Mouse (Mus musculus) hindbrain, postnatal 0 days (tissue): ENCODE data around the gene Sox15. TPM values are rescaled to one million over a fixed set of nuclear protein-coding genes. Genes with fewer than 3 reads are reported as not detected.

ENCODE experiments used
- ATAC-seq: fragments of 200-750 bp; cut with Nextera tagmentation; 2 replicates; pipeline ENCODE4 v1.8.0; 2017; ENCODE audit warnings: mild to moderate bottlenecking, moderate TSS enrichment, moderate library complexity
- DNase-seq: peaks from one replicate; pipeline ENCODE4 v3.0.0-alpha.2; 2015; ENCODE audit warnings: low spot score
- H3K27ac ChIP-seq: fragments of 300-500 bp; sonication (generic); 2 replicates; pipeline ENCODE4 v1.5.1; 2014; ENCODE audit warnings: mild to moderate bottlenecking
- H3K27me3 ChIP-seq: fragments of 300-500 bp; sonication (generic); 2 replicates; pipeline ENCODE4 v1.6.1; 2014; ENCODE audit warnings: low read length, mixed read lengths; ENCODE audit not compliant: insufficient read depth
- H3K36me3 ChIP-seq: fragments of 300-500 bp; sonication (generic); 2 replicates; pipeline ENCODE4 v1.6.1; 2014; ENCODE audit warnings: low read length, mixed read lengths; ENCODE audit not compliant: insufficient read depth
- H3K4me1 ChIP-seq: fragments of 300-500 bp; sonication (generic); 2 replicates; pipeline ENCODE4 v1.6.1; 2014; ENCODE audit warnings: antibody characterized with exemption, low read length, mixed read lengths; ENCODE audit not compliant: insufficient read depth
- H3K4me2 ChIP-seq: fragments of 300-500 bp; sonication (generic); 2 replicates; pipeline ENCODE4 v1.6.1; 2014; ENCODE audit warnings: low read depth, mild to moderate bottlenecking, low read length, moderate library complexity, mixed read lengths
- H3K4me3 ChIP-seq: fragments of 300-500 bp; sonication (generic); 2 replicates; pipeline ENCODE4 v1.5.1; 2014; ENCODE audit warnings: low read length
- H3K9ac ChIP-seq: fragments of 300-500 bp; sonication (generic); replicated peaks from 2 replicates; pipeline ENCODE4 v1.6.1; 2014; ENCODE audit warnings: mild to moderate bottlenecking, low read length, moderate library complexity, mixed read lengths
- H3K9me3 ChIP-seq: fragments of 300-500 bp; sonication (generic); 2 replicates; pipeline ENCODE4 v1.6.1; 2016; ENCODE audit warnings: low read length, mixed read lengths
- CTCF ChIP-seq: IDR thresholded peaks from 2 replicates; pipeline ENCODE4 v1.5.1; 2016; ENCODE audit warnings: antibody characterized with exemption, control low read depth, low read depth
- WGBS: fragments of 180-500 bp; shearing (Covaris S2); extraction: QIAGEN DNeasy Blood & Tissue Kit; methylation state at CpG from one replicate; pipeline ENCODE4 v1.1.7; 2014; 5-methylcytosine and 5-hydroxymethylcytosine counted together
- polyA plus RNA-seq: library from polyadenylated mRNA; unstranded; fragments of >200 nt; fragmentation: Nextera tagmentation; extraction: Ambion mirVana; gene quantifications from 2 replicates; pipeline ENCODE4 v1.2.1, GENCODE M21; 2015
- total RNA-seq: library from RNA; depleted of rRNA; stranded (reverse); fragments of >200 nt; gene quantifications from 2 replicates; pipeline ENCODE4 v1.2.3, GENCODE M21; 2014

Gene Sox15
- total and polyA plus RNA-seq, 2 experiments from 2014 or later: 0.40 TPM; not detected in 1

DNA sequence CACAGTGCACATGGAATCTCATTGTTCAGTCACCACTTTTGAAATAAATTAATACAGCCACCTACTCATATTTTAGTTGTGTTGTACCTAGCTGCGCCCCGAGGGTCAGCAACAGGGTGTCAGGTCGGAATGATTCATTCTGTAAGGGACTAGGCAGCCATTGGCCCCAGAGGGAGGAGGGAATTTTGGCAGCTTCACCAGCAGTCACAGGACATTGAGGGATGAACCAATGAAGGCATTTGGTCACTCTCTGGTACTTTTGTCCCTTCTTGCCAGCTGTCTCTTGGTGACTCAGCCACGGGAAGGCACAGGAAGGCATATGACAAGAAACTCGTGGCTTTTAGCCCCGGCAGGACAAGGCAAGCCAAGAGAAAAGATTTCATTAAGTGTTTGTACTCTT lies 8.7 kb downstream of the Sox15 start:
- DNase-seq: no peak
- no peak for ATAC-seq
- Histone ChIP-seq H3K4me1 (no peaks in the 10 kb centered on the region), H3K9ac (no peak overlapping the region), H3K4me3 (no peak overlapping the region), H3K27me3 (no peaks in the 10 kb centered on the region), H3K27ac (0 out of 2 replicates have a peak overlapping the region, but pooled peaks have one; percentile 94), H3K4me2 (no peak overlapping the region), H3K36me3 (peaks cover 43% of the 10 kb centered on the region), H3K9me3 (no peaks in the 10 kb centered on the region)
- no peak for TF ChIP-seq CTCF
- WGBS: 83% methylated on average over 6 of the region's 6 CpGs

DNA sequence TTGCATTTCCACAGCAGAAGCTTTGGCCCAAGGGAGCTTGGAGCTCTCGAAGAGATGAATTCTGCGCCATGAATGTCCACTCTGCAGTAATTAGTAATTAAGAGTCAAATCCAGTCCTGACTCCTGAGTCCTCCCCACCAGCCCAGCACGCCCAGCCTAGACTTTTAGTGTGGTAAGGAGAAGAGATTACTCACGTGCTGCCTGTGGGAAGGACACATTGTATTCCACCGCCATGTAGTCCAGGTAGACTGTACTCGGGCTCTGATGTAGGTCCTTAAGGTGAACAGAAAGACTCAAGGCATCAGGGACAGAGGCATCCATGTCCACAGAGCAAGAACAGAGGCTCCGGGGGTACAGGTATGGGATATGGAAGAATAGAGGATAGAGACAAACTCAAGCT lies 9.7 kb downstream of the Sox15 start:
- Histone ChIP-seq H3K9ac (no peak overlapping the region), H3K9me3 (no peaks in the 10 kb centered on the region), H3K36me3 (peaks cover 49% of the 10 kb centered on the region), H3K4me3 (no peak overlapping the region), H3K27me3 (no peaks in the 10 kb centered on the region), H3K27ac (no peak overlapping the region), H3K4me2 (no peak overlapping the region), H3K4me1 (no peaks in the 10 kb centered on the region; the same call in 1 of the 2 replicates)
- TF ChIP-seq CTCF: no peak
- 92% methylated on average over 7 of the region's 7 CpGs for WGBS
- no peak for DNase-seq
- ATAC-seq: no peak

DNA sequence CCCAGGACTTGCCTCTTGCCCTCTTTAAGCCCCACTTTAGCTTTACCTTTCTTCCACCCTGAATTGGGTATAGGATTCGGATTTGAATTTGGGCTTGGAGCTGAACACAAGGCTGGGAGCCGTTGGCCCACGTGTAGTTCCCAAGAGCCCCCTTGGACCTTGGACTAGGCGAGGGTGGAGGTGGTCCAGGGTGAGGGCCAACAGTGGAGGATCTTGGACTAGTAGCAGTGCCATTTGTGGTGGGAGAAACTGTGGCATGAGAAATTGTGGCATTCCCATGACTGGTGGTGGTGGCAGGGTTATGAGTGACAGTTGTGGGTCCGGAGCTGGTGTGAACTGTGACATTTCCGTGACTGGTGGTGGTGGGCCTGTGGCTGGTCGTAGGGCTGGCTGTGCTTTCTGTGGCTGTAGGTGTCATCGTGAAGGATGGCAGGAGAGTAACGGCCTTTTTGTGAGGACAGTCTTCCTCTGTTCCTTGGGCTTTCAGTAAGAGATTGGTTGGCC lies 10.4 kb downstream of the Sox15 start:
- Histone ChIP-seq H3K4me3 (no peak overlapping the region), H3K4me1 (peaks cover 5% of the 10 kb centered on the region; the same call in 1 of the 2 replicates), H3K4me2 (no peak overlapping the region), H3K36me3 (peaks cover 50% of the 10 kb centered on the region), H3K9me3 (no peaks in the 10 kb centered on the region), H3K27ac (no peak overlapping the region; the same call in 1 of the 2 replicates), H3K27me3 (no peaks in the 10 kb centered on the region), H3K9ac (no peak overlapping the region)
- WGBS: 75% methylated on average over 9 of the region's 9 CpGs
- no peak for TF ChIP-seq CTCF
- DNase-seq (no peak), ATAC-seq (no peak)

DNA sequence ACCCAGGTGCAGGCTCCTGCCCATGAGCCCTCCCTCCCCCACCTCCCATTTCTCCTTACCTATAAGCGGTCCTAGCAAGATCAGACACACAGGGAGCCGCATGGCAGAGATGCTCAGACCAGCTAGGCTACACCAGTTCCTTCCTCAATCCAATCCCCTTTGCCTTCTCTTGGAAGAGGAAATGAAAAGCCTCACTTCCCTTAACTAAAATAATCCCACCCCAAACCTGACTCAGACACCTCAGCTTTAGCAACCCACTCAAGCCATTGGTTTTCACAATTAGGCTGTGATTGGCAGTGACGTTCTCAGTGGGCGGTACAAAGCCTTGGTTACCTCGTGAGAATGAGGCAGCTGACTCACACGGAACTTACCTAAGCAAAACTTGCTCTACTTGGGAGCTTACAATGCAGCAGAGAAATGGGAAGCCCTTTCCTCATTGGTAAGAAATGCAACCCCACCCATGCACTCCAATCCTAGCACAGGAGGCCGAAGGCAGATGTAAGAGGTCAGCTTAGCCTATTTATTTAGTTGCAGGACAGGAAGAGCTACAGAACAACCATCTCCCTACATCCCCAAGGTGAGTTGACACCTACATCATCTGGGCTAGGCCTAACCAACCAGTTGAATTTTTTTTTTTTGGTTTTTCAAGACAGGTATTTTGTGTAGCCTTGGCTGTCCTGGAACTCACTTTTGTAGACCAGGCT lies 11.0 kb downstream of the Sox15 start, which contains the start of gene Cd68:
Gene Cd68 (minus strand): TSS at position 193 of the 704 bp plus-strand sequence.
- 37% methylated on average over 7 of the region's 7 CpGs for WGBS
- Histone ChIP-seq H3K27ac (no peak within 1 kb of the TSS; the same call in 1 of the 2 replicates), H3K27me3 (no peaks in the 10 kb centered on the region), H3K36me3 (peaks cover 50% of the 10 kb centered on the region), H3K9ac (no peak within 1 kb of the TSS), H3K4me1 (peaks cover 5% of the 10 kb centered on the region; the same call in 1 of the 2 replicates), H3K4me2 (no peak within 1 kb of the TSS), H3K9me3 (no peaks in the 10 kb centered on the region), H3K4me3 (no peak within 1 kb of the TSS)
- no peak for ATAC-seq
- TF ChIP-seq CTCF: no peak
- DNase-seq: peak; percentile 57

DNA sequence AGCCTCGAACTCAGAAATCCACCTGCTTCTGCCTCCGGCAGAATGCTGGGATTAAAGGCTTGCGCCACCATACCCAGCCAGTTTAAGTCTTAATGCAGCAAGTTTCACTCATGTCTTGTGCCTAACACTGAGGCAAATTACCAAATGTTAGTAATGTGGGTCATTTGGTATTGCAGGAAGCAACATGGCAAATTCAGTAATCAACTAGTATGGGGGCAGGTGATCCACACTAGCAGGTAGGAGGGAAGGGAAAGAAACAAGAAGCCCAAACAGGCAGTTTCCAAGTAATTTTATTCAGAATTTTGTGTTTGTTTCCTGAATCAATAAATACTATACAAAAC lies 11.5 kb downstream of the Sox15 start:
- WGBS: 83% methylated on average over 3 of the region's 3 CpGs
- Histone ChIP-seq H3K4me3 (no peak overlapping the region), H3K27me3 (no peaks in the 10 kb centered on the region), H3K9ac (no peak overlapping the region), H3K27ac (no peak overlapping the region), H3K4me1 (peaks cover 5% of the 10 kb centered on the region; the same call in 1 of the 2 replicates), H3K36me3 (peaks cover 50% of the 10 kb centered on the region), H3K9me3 (no peaks in the 10 kb centered on the region), H3K4me2 (no peak overlapping the region)
- ATAC-seq: no peak
- DNase-seq: no peak
- no peak for TF ChIP-seq CTCF

DNA sequence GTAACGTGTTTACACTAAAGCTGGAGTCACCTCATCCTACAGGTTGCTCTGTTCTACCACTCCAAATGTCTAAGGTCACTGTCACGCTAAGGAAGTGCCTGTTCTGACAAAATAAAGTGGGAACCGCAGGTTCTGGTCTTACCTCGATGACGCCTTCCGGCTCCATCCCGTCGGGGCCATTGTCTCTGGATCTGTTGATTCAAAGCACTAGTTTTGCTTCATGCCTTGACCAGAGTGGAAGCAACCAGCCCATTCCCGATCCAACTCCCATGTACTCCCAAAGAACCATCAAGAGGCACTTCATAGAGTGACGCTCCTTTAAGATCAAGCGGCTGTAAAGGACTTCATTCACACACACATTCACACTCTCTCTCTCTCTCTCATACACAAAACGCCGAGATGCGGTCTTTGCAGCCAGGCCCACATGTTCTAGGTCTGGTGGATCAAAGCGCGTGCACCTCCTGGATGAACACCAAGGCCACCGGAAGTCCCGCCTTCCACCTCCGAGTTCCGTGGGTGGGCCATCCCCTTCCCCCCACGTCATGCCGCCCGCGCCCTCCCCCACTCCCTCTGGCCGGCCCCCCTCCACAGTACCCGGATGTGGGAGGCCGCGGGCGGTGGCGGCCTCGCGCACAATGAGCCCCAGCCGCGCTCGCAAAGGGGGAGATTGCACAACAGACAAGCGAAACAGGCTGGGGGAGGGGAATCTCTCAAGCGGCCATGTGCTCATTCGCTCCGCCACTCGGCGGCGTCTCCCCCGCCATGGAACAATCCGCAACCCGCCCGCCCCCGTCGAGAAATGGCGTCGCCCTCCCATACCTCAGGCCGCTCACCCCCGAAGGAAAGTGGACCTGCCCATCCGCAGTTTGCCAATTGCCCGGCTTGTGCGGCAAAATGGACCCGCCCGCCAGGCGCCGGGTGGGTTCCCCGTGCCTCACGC lies 15.9 kb downstream of the Sox15 start:
- H3K4me2 ChIP-seq: peak overlapping the region; percentile 90
- peak overlapping the region; percentile 99 for H3K27ac ChIP-seq
- no peaks in the 10 kb centered on the region for H3K9me3 ChIP-seq
- no peaks in the 10 kb centered on the region for H3K27me3 ChIP-seq
- peak; percentile 88 for ATAC-seq
- H3K36me3 ChIP-seq: peaks cover 61% of the 10 kb centered on the region
- H3K4me3 ChIP-seq: peak overlapping the region; percentile 98
- H3K9ac ChIP-seq: peak overlapping the region; percentile 100
- peak; percentile 99 for DNase-seq
- no peak for TF ChIP-seq CTCF
- H3K4me1 ChIP-seq: peaks cover 5% of the 10 kb centered on the region; the same call in 1 of the 2 replicates
- under 1% methylated on average over 55 of the region's 61 CpGs for WGBS
